Mouse (Mus musculus) ES-Bruce4 (cell line): ENCODE measurements around the gene Gpr22. TPM values are rescaled to one million over a fixed set of nuclear protein-coding genes. Genes with fewer than 3 reads are reported as not detected.

Source experiments
- H3K27ac ChIP-seq: 2 replicates; pipeline ENCODE4 v1.5.1; 2012; ENCODE audit warnings: low read length, inconsistent platforms; ENCODE audit not compliant: insufficient read depth
- H3K27me3 ChIP-seq: 2 replicates; pipeline ENCODE4 v1.6.1; 2012; ENCODE audit warnings: mild to moderate bottlenecking, low read length, inconsistent platforms; ENCODE audit not compliant: control insufficient read depth, poor library complexity, insufficient read depth, severe bottlenecking
- H3K36me3 ChIP-seq: 2 replicates; pipeline ENCODE4 v1.6.1; 2012; ENCODE audit warnings: inconsistent platforms, mild to moderate bottlenecking, low read length, moderate library complexity; ENCODE audit not compliant: control insufficient read depth, poor library complexity, insufficient read depth, severe bottlenecking
- H3K4me1 ChIP-seq: one replicate; pipeline ENCODE4 v1.8.1; 2011; ENCODE audit warnings: low read length; ENCODE audit not compliant: control insufficient read depth, insufficient read depth
- H3K4me3 ChIP-seq: 2 replicates; pipeline ENCODE4 v1.5.1; 2011; ENCODE audit warnings: low read depth, mild to moderate bottlenecking, low read length
- H3K9ac ChIP-seq: 2 replicates; pipeline ENCODE4 v1.6.1; 2012; ENCODE audit warnings: low read depth, mild to moderate bottlenecking, inconsistent platforms; ENCODE audit not compliant: poor library complexity, severe bottlenecking
- H3K9me3 ChIP-seq: replicated peaks from 2 replicates; pipeline ENCODE4 v1.6.1; 2012; ENCODE audit warnings: mild to moderate bottlenecking, low read length, inconsistent platforms; ENCODE audit not compliant: control insufficient read depth, poor library complexity, insufficient read depth, severe bottlenecking
- CTCF ChIP-seq: IDR thresholded peaks from one replicate; pipeline ENCODE4 v1.8.1; 2011; ENCODE audit warnings: low read depth, low read length
- EP300 ChIP-seq: IDR thresholded peaks from 2 replicates; pipeline ENCODE4 v1.6.1; 2011; ENCODE audit warnings: low read depth, low read length; ENCODE audit not compliant: insufficient read depth
- POLR2A ChIP-seq: IDR thresholded peaks from one replicate; pipeline ENCODE4 v1.8.1; 2011; ENCODE audit warnings: low read length; ENCODE audit not compliant: insufficient read depth
- polyA plus RNA-seq: library from polyadenylated mRNA; stranded (reverse); fragments of >200 nt; gene quantifications from 2 replicates; pipeline ENCODE4 v1.2.4, GENCODE M21; 2011; ENCODE audit warnings: low read depth; ENCODE audit not compliant: missing spikeins, insufficient read depth, insufficient read length

Gene Gpr22
- polyA plus RNA-seq, 1 experiment: not detected

DNA sequence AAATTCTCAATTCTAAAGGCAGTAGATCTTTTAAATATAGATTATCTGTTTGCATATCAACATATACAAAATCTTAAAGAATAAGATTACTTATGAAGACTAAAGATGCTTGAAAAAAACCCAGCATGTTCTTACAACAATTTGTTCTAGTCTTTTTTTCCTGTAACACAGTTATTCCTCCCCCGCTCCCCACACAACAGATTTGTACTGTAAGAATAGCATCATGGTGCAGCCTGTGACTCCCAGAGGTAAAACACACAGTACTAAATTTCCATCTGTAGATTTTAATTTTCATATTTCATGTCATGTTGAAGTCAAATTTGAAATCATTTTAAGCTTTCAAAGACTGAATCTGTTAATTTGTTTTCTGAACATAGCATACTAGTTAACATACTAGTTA, 16.4 kb upstream of the Gpr22 start:
- no peak overlapping the region for H3K4me3 ChIP-seq
- H3K4me1 ChIP-seq: peaks cover 3% of the 10 kb centered on the region
- no peak overlapping the region for H3K9ac ChIP-seq
- no peaks in the 10 kb centered on the region for H3K9me3 ChIP-seq
- no peaks in the 10 kb centered on the region for H3K36me3 ChIP-seq
- TF ChIP-seq CTCF: no peak
- TF ChIP-seq EP300: no peak
- no peak for TF ChIP-seq POLR2A
- no peak overlapping the region for H3K27ac ChIP-seq
- no peaks in the 10 kb centered on the region for H3K27me3 ChIP-seq

DNA sequence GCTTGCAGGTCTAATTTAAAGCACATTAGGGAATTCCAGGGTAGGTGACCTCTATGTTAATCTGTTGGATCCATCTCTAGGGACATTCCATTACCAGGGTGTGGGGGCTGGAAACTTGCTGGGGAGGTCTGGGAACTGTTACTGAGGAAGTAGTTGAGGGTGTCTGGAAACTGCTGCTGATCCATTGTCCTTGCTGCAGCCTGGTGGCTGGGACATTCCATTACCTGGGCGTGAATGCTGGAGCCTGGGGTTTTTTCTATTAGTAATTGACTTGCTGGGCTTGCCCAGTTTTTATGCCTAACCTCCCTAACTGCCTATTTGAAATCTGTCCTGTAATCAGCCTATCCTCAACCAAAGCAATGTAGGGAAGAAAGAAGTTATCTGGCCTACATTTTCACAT, 13.0 kb upstream of the Gpr22 start:
- no peak for TF ChIP-seq POLR2A
- TF ChIP-seq EP300: peak; percentile 83
- Histone ChIP-seq H3K27ac (peak overlapping the region; percentile 98), H3K36me3 (no peaks in the 10 kb centered on the region), H3K4me1 (no peaks in the 10 kb centered on the region), H3K9ac (no peak overlapping the region), H3K9me3 (no peaks in the 10 kb centered on the region), H3K27me3 (no peaks in the 10 kb centered on the region), H3K4me3 (no peak overlapping the region)

DNA sequence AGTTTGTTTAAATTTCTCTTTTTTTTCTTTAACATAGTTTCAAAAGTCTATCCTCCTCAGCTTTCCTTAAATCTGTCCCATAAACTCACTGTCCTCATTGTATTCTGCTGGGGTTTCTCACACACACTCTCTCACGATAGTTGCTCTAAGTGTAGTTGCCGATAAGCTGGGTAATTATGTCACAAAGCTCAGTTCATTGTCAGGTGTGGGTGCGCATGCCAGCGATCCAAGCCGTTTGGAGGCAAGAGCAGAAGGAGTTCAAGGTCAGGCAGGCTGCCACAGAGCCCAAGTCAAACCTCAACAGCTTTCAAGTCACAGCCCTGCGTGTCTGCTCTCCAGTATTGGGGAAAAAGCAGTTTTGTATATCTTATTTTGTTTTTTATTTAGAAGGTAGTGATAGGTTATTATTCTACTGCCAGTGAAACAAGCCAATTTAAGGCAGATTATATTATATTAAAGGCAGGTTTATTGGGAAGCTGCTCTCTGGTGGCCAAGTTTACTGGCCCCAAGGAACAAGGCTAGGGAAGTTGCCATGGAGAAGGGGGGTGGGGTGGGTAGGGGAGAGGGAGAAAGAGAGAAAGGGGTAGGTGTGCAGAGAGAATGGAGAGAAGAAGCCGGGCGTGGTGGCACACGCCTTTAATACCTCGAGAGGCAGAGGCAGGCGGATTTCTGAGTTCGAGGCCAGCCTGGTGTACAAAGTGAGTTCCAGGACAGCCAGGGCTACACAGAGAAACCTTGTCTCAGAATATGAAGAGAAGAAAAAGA, 11.9 kb upstream of the Gpr22 start:
- Histone ChIP-seq H3K4me3 (no peak overlapping the region), H3K4me1 (no peaks in the 10 kb centered on the region), H3K9ac (no peak overlapping the region), H3K9me3 (no peaks in the 10 kb centered on the region), H3K36me3 (no peaks in the 10 kb centered on the region), H3K27me3 (no peaks in the 10 kb centered on the region), H3K27ac (peak overlapping the region; percentile 68)
- peak; percentile 52; the same call in 1 of the 2 replicates for TF ChIP-seq EP300
- TF ChIP-seq CTCF: no peak

GRCm38 (mm10) chr12:31724576-31724975, 10.8 kb upstream of the Gpr22 start:
- Histone ChIP-seq H3K4me3 (no peak overlapping the region), H3K9ac (no peak overlapping the region)
- TF ChIP-seq CTCF: no peak
- no peak for TF ChIP-seq EP300
- no peak for TF ChIP-seq POLR2A

GRCm38 (mm10) chr12:31719586-31720275, 6.0 kb upstream of the Gpr22 start:
- Histone ChIP-seq H3K27me3 (no peaks in the 10 kb centered on the region), H3K36me3 (no peaks in the 10 kb centered on the region), H3K4me1 (no peaks in the 10 kb centered on the region), H3K27ac (peak overlapping the region; percentile 28; the same call in 1 of the 2 replicates), H3K9me3 (no peaks in the 10 kb centered on the region), H3K4me3 (no peak overlapping the region), H3K9ac (no peak overlapping the region)
- TF ChIP-seq CTCF: peak; percentile 48
- no peak for TF ChIP-seq EP300

More at GRCm38 (mm10) chr12:31724576-31724975, 10.8 kb upstream of the Gpr22 start:
- Histone ChIP-seq H3K36me3 (no peaks in the 10 kb centered on the region), H3K4me1 (no peaks in the 10 kb centered on the region), H3K27ac (peak overlapping the region; percentile 48; the same call in 1 of the 2 replicates), H3K9me3 (no peaks in the 10 kb centered on the region), H3K27me3 (no peaks in the 10 kb centered on the region)

GRCm38 (mm10) chr12:31714070-31714469, 323 bp upstream of the Gpr22 start:
- Histone ChIP-seq H3K36me3 (no peaks in the 10 kb centered on the region), H3K9me3 (no peaks in the 10 kb centered on the region), H3K27me3 (no peaks in the 10 kb centered on the region), H3K4me3 (no peak overlapping the region), H3K9ac (no peak overlapping the region), H3K4me1 (no peaks in the 10 kb centered on the region), H3K27ac (no peak overlapping the region)
- no peak for TF ChIP-seq CTCF
- TF ChIP-seq POLR2A: no peak
- no peak for TF ChIP-seq EP300
